22 mouse cellular contexts compared by ENCODE assay signal in the genomic region with DNA sequence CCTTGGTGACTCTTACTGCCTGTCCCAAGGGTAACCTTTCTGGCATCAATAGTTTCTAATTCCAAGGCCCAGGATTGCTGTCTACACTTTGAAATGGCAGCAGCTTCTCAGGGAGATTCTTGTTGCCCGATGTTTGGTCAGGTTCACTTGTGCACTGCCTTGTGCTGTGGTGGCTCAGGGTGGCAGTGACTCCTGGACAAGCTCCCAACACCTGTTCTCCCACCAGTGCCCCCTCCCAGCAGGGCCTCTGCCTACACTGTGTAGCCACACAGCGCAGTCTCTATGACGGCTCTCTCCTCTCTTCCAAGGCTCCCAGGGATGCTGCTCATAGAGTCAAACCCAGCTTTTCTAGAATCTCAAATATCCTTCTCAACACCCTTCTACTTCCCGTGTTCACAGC. TPM values are rescaled to one million over a fixed set of nuclear protein-coding genes. Genes with fewer than 3 reads are reported as not detected.
DNase-seq lines count a peak whose midpoint lies in the region; ATAC-seq and TF ChIP-seq lines count a peak whose summit lies in the region.
"Had no signal": no experiment of that assay in that cellular context is flagged by ENCODE, and none has a peak within 500 bp of the region (broad histone marks: within the 10 kb centered on the region; RNA-seq: fewer than 3 reads in every experiment).

No protein-coding gene starts in this region.

- peaks cover 7% of the 10 kb centered on the region; the same call in 1 of the 2 replicates for H3K27me3 ChIP-seq in hindbrain, embryonic 14.5 days (ENCODE audit: control insufficient read depth, insufficient read depth, low read length)
- H3K27me3 ChIP-seq in hindbrain, embryonic 10.5 days (ENCODE audit: insufficient read depth, poor library complexity, severe bottlenecking), result peaks cover 13% of the 10 kb centered on the region
- H3K27me3 ChIP-seq in midbrain, postnatal 0 days (ENCODE audit: insufficient read depth, low read length), result no peaks in the 10 kb centered on the region
- H3K27me3 ChIP-seq in midbrain, embryonic 15.5 days (replicated peaks), result peaks cover 8% of the 10 kb centered on the region

- peak overlapping the region; percentile 80; the same call in 1 of the 2 replicates for H3K4me2 ChIP-seq in hindbrain, embryonic 14.5 days (replicated peaks)
- H3K4me2 ChIP-seq in midbrain, postnatal 0 days (ENCODE audit: low read depth, low read length, poor library complexity, severe bottlenecking), result peak overlapping the region; percentile 6; the same call in 1 of the 2 replicates
- no peak overlapping the region for H3K4me2 ChIP-seq in midbrain, embryonic 15.5 days
- H3K4me2 ChIP-seq: lung, embryonic 14.5 days had no signal

- H3K4me1 ChIP-seq in hindbrain, embryonic 14.5 days (replicated peaks; ENCODE audit: control insufficient read depth, insufficient read depth, low read length), result peaks cover 15% of the 10 kb centered on the region; the same call in 1 of the 2 replicates
- peaks cover 25% of the 10 kb centered on the region for H3K4me1 ChIP-seq in hindbrain, embryonic 10.5 days (replicated peaks)
- 0 out of 2 replicates have a peak, but pooled peaks cover 3% of the 10 kb centered on the region for H3K4me1 ChIP-seq in midbrain, postnatal 0 days (ENCODE audit: insufficient read depth, low read length)
- H3K4me1 ChIP-seq in midbrain, embryonic 15.5 days, result peaks cover 18% of the 10 kb centered on the region
- no peaks in the 10 kb centered on the region for H3K4me1 ChIP-seq in cortical plate, adult 2 months (ENCODE audit: control insufficient read depth, insufficient read depth, low read length)

- no peak overlapping the region for H3K4me3 ChIP-seq in hindbrain, embryonic 14.5 days (replicated peaks; ENCODE audit: low read length)
- H3K4me3 ChIP-seq in hindbrain, embryonic 10.5 days, result no peak overlapping the region
- H3K4me3 ChIP-seq in midbrain, postnatal 0 days (ENCODE audit: low read depth, low read length), result no peak overlapping the region
- H3K4me3 ChIP-seq in midbrain, embryonic 15.5 days, result no peak overlapping the region
- H3K4me3 ChIP-seq in cortical plate, adult 2 months (ENCODE audit: insufficient read depth, low read length), result no peak overlapping the region
- H3K4me3 ChIP-seq: embryonic facial prominence, embryonic 13.5 days; heart, embryonic 10.5 days; liver, embryonic 12.5 days had no signal

- intact Hi-C loops in gastrocnemius, postnatal 14 days (cut with DNase I; ENCODE audit: low total_unique reads), result loop anchor here (10.0 kb wide), 1 partner anchor 81 kb away; no protein-coding TSS in a partner anchor

- no peak for DNase-seq in hindbrain, embryonic 14.5 days (ENCODE audit: low spot score)
- no peak for DNase-seq in hindbrain, embryonic 10.5 days (ENCODE audit: low spot score)
- DNase-seq in midbrain, postnatal 0 days (ENCODE audit: low spot score), result no peak
- DNase-seq in gastrocnemius, postnatal 14 days, result peak; percentile 55
- DNase-seq in right cerebral cortex, adult 2 months (ENCODE audit: low spot score in 2 of 2), result no peak
- DNase-seq in lung, postnatal 10 days, result no peak
- DNase-seq: adrenal gland, postnatal 14 days; B cell, adult 2 months; cerebellum, adult 2 months; heart, postnatal 10 days; kidney, adult 9 months; kidney, postnatal 36 days; layer of hippocampus, postnatal 36 days; lung, embryonic 14.5 days had no signal

- no peak for TF ChIP-seq CTCF in midbrain, postnatal 0 days (IDR thresholded peaks at IDR 0.05)
- no peak for TF ChIP-seq CTCF in cortical plate, adult 2 months (IDR thresholded peaks at IDR 0.05; ENCODE audit: extremely low read depth, insufficient read depth, low read length)

- no peak for ATAC-seq in hindbrain, embryonic 14.5 days (ENCODE audit: low FRiP score)
- no peak for ATAC-seq in midbrain, postnatal 0 days (ENCODE audit: low FRiP score)
- no peak for ATAC-seq in midbrain, embryonic 15.5 days (replicated peaks)
- ATAC-seq: forebrain, embryonic 16.5 days; liver, embryonic 12.5 days; Patski had no signal

- H3K36me3 ChIP-seq in hindbrain, embryonic 14.5 days (replicated peaks; ENCODE audit: control insufficient read depth, insufficient read depth), result no peaks in the 10 kb centered on the region
- no peaks in the 10 kb centered on the region for H3K36me3 ChIP-seq in hindbrain, embryonic 10.5 days
- H3K36me3 ChIP-seq in midbrain, postnatal 0 days (ENCODE audit: insufficient read depth, low read length), result no peaks in the 10 kb centered on the region
- no peaks in the 10 kb centered on the region for H3K36me3 ChIP-seq in midbrain, embryonic 15.5 days (replicated peaks)
- H3K36me3 ChIP-seq: embryonic facial prominence, embryonic 13.5 days; heart, embryonic 10.5 days; liver, embryonic 12.5 days had no signal

- WGBS in hindbrain, embryonic 14.5 days, result 72% methylated on average over 4 of the region's 4 CpGs
- WGBS in hindbrain, embryonic 10.5 days, result 83% methylated on average over 4 of the region's 4 CpGs
- 79% methylated on average over 4 of the region's 4 CpGs for WGBS in midbrain, postnatal 0 days
- 70% methylated on average over 4 of the region's 4 CpGs for WGBS in midbrain, embryonic 15.5 days

- no peak for TF ChIP-seq POLR2A in cortical plate, adult 2 months (IDR thresholded peaks at IDR 0.05; ENCODE audit: extremely low read depth, insufficient read depth, low read length)

- no peaks in the 10 kb centered on the region for H3K9me3 ChIP-seq in hindbrain, embryonic 14.5 days (ENCODE audit: control insufficient read depth, low read length)
- H3K9me3 ChIP-seq in hindbrain, embryonic 10.5 days, result no peaks in the 10 kb centered on the region
- no peaks in the 10 kb centered on the region for H3K9me3 ChIP-seq in midbrain, postnatal 0 days (ENCODE audit: low read length)
- H3K9me3 ChIP-seq in midbrain, embryonic 15.5 days, result no peaks in the 10 kb centered on the region
- H3K9me3 ChIP-seq: embryonic facial prominence, embryonic 13.5 days; heart, embryonic 10.5 days; liver, embryonic 12.5 days had no signal

- no peak overlapping the region for H3K9ac ChIP-seq in hindbrain, embryonic 14.5 days
- no peak overlapping the region for H3K9ac ChIP-seq in midbrain, postnatal 0 days (replicated peaks; ENCODE audit: low read length, poor library complexity, severe bottlenecking)
- H3K9ac ChIP-seq in midbrain, embryonic 15.5 days, result no peak overlapping the region
- H3K9ac ChIP-seq: embryonic facial prominence, embryonic 13.5 days; liver, embryonic 12.5 days; lung, embryonic 14.5 days had no signal

- H3K27ac ChIP-seq in hindbrain, embryonic 14.5 days, result no peak overlapping the region
- H3K27ac ChIP-seq in hindbrain, embryonic 10.5 days, result no peak overlapping the region
- no peak overlapping the region for H3K27ac ChIP-seq in midbrain, postnatal 0 days (ENCODE audit: low read depth, low read length)
- H3K27ac ChIP-seq in midbrain, embryonic 15.5 days, result no peak overlapping the region
- peak overlapping the region; percentile 47; the same call in 1 of the 2 replicates for H3K27ac ChIP-seq in cortical plate, adult 2 months (ENCODE audit: insufficient read depth, low read length)
- H3K27ac ChIP-seq: embryonic facial prominence, embryonic 13.5 days; heart, embryonic 10.5 days; liver, embryonic 12.5 days; macrophage had no signal

RNA-seq across cellular contexts. Expression of a gene that starts 2.2 kb away (rescaled TPM):
- 23.6 and 26.8 TPM in 2 replicates for polyA plus RNA-seq in hindbrain, embryonic 14.5 days (2014; fragmentation: Nextera tagmentation; extraction: Ambion mirVana)
- 1.9 TPM in 2 replicates for polyA plus RNA-seq in hindbrain, embryonic 10.5 days (2016; fragmentation: Nextera tagmentation; extraction: Ambion mirVana)
- 6.9 and 8.2 TPM in 2 replicates for total RNA-seq in midbrain, postnatal 0 days (2014; rRNA removed)
- polyA plus RNA-seq in midbrain, postnatal 0 days (2015; fragmentation: Nextera tagmentation; extraction: Ambion mirVana), result 7.1 and 8.4 TPM in 2 replicates
- 5.6 and 6.9 TPM in 2 replicates for polyA plus RNA-seq in midbrain, embryonic 15.5 days (2015; fragmentation: Nextera tagmentation; extraction: Ambion mirVana)
- polyA plus RNA-seq in cortical plate, adult 2 months (2012; rRNA removed), result 9.6 and 10.2 TPM in 2 replicates
- total RNA-seq in gastrocnemius, postnatal 14 days (2021), result 10 to 100 TPM; 42.0 to 47.9 TPM
